Mouse (Mus musculus) adrenal gland, adult 18-20 months (tissue): ENCODE measurements around the gene Elmo3. TPM values are rescaled to one million over a fixed set of nuclear protein-coding genes. Genes with fewer than 3 reads are reported as not detected.

Experiments
- DNase-seq, 2 experiments: peaks; one replicate each; pipeline ENCODE4 v3.0.0; 2021 to 2022; ENCODE audit warnings: low spot score in 2 of 2
- total RNA-seq, 2 experiments: library from RNA; stranded (reverse); gene quantifications; 1 replicate in 1 of 2; 2 replicates in 1 of 2; pipeline ENCODE4 v1.2.3; 2021

Elmo3 gene
- total RNA-seq, 2 experiments from 2014 or later = 4.5 to 6.9 TPM

GRCm38 (mm10) chr8:105318662-105319190, 13.3 kb downstream of the Elmo3 start:
- DNase-seq = no peak

- no peak for DNase-seq
Observed at GRCm38 (mm10) chr8:105323183-105323582, 17.8 kb downstream of the Elmo3 start.

GRCm38 (mm10) chr8:105325641-105326093, 20.3 kb downstream of the Elmo3 start:
- DNase-seq = no peak

- peak; percentile 97 for DNase-seq
Observed at GRCm38 (mm10) chr8:105326141-105326672, 20.8 kb downstream of the Elmo3 start, which contains the start of the genes Lrrc29 and Tmem208. TSS of gene Lrrc29 (minus strand) at chr8:105326278. TSS of gene Tmem208 (plus strand) at chr8:105326354.

- DNase-seq = no peak
Observed at GRCm38 (mm10) chr8:105326968-105327367, 21.6 kb downstream of the Elmo3 start.

- no peak for DNase-seq
Observed at GRCm38 (mm10) chr8:105330325-105330724, 24.9 kb downstream of the Elmo3 start.

GRCm38 (mm10) chr8:105331469-105331868, 26.1 kb downstream of the Elmo3 start:
- no peak for DNase-seq

GRCm38 (mm10) chr8:105331931-105332330, 26.5 kb downstream of the Elmo3 start:
- no peak for DNase-seq

- no peak for DNase-seq
Observed at GRCm38 (mm10) chr8:105332523-105332922, 27.1 kb downstream of the Elmo3 start.

- no peak for DNase-seq
Observed at GRCm38 (mm10) chr8:105336373-105337130, 31.2 kb downstream of the Elmo3 start.

- no peak for DNase-seq
Observed at GRCm38 (mm10) chr8:105338992-105339391, 33.6 kb downstream of the Elmo3 start.

- no peak for DNase-seq
Observed at GRCm38 (mm10) chr8:105339886-105340635, 34.7 kb downstream of the Elmo3 start.

- no peak for DNase-seq
Observed at GRCm38 (mm10) chr8:105341399-105341798, 36.0 kb downstream of the Elmo3 start.

GRCm38 (mm10) chr8:105342768-105343167, 37.4 kb downstream of the Elmo3 start:
- no peak for DNase-seq

- DNase-seq = no peak
Observed at GRCm38 (mm10) chr8:105343791-105344574, 38.6 kb downstream of the Elmo3 start.

GRCm38 (mm10) chr8:105345061-105345975, 39.9 kb downstream of the Elmo3 start:
- DNase-seq = no peak

- peak; percentile 36 to 53 for DNase-seq
Observed at GRCm38 (mm10) chr8:105346611-105347427, 41.4 kb downstream of the Elmo3 start.

GRCm38 (mm10) chr8:105347428-105348221, 42.2 kb downstream of the Elmo3 start, which contains the start of gene Fhod1:
TSS of gene Fhod1 (minus strand) at chr8:105347953.
- DNase-seq = peak; percentile 86 to 89
